Mouse (Mus musculus): ENCODE measurements at regions not wholly inside any gene's neighbourhood (a gene's known extent, or its start where the extent isn't known, plus 50 kb on each side); places are given as distances from the start of the nearest gene placed in this dataset.
"Not testable (repeated sequence)": the region's sequence is repeated elsewhere in the genome, so short reads cannot be mapped to it uniquely, and the experiment has no call there.

DNA sequence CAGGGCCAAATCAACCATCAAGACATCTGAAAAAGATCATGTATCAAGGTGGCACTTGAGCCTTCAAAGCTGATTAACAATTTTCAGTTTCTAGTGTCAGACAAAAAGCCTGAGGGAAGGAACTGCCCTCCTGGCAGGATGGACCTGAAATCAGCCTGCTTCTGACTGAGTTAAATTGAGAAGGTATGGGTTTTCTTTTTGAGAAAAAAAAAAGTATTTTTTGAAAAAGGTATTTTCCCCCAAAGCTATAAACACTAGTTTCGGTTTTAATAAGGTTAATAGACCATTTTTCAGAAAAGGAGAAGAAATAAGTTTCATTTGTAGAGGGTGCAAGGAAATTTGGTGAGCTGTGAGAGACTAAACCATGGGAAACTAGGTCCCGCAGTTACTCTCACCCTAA is 124.6 kb upstream of the Mrpl21 start:
- DNase-seq (ENCODE audit: low spot score in 2 of 2), result not testable (repeated sequence)

DNA sequence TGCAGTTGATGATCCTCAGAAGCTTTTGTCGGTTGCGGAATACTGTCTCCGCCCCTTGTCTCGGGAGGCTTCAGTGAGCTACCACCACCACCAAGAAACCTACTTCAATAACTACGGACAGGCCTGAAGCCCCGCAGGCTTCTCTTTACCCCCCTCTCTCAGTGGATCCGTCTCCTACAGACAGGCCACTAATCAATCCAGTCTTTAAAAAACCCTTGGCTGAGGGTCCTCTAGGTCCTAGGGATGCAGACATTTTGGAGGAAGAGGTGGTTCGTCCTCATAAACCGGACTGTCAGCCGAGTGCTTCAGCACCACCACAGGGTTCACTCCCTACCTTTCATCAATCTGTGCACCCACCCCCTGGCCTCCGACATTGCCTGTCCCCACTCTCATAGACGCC is 123.4 kb upstream of the Mrpl21 start:
- DNase-seq (ENCODE audit: low spot score in 2 of 2), result no peak

DNA sequence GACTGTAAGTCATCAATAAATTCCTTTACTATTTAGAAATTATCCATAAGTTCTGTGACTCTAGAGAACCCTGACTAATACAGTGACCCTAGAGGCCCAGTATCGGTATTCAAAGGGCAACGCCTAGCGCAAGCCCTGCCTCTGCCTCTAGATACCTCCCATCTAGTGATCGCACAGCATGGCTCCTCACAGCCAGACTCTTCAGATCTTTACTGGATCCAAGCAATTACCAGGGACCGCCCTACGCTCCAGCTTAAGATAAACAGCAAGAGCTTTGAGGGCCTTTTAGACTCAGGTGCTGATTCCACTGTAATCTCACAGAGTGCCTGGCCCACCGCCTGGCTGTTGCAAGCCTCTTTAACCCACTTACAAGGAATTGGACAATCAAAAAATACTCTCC is 115.0 kb upstream of the Mrpl21 start:
- no peak for DNase-seq (ENCODE audit: low spot score in 2 of 2)

DNA sequence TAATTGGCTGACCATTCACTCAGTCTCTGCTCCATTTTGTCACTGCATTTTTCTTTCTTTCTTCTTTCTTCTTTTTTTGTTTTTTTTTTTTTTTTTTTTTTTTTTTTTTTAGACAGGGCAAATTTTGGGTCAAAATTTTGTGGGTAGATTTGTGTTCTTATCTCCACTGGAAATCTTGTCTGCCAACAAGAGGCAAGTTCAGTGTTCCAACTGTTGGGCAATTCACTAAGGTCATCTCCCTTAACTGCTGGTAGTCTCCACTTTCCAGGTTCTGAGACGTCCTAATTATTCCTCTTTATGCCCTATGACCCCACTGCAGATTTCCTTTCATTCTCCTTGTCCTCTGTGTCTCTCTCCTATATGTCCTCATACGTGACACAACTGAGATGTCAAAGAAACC is 100.1 kb upstream of the Mrpl21 start:
- DNase-seq (ENCODE audit: low spot score in 2 of 2), result no peak

DNA sequence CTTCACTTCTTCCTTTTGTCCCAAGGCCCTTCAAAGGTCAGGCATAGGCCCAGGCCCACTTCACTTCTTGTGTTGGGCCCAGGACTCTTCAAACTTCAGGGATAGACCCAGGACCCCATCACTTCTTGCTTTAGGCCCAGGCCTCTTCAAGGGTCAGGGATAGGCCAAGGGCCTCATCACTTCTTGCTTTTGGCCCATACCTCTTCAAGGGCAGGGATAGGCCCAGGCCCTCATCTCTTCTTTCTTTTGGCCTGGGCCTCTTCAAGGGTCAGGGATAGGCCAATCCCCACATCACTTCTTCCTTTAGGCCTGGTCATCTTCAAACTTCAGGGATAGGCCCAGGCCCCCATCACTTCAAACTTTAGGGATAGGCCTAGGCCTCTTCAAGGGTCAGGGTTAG is 90.1 kb upstream of the Mrpl21 start:
- DNase-seq (ENCODE audit: low spot score in 2 of 2), result no peak

DNA sequence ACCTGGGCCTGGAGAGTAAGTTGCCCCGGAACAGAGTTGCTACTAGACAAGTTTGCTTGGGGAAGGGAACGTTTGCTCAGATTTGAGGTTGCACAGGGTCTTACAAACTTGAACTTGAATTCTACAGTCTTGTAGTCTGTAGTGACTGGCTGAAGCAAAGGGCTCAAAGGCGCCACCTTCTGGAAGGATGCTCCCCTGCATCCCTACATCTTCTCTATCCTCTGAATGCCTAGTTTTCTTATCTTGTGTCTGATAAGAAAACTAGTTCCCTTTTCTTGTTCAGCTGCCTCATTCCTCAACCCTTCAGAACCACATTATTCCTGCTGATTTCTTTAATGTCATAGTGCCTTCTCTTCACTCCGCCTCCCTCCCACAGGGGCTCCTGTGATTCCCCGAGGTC is 78.2 kb upstream of the Mrpl21 start:
- DNase-seq (ENCODE audit: low spot score in 2 of 2), result not testable (repeated sequence)

DNA sequence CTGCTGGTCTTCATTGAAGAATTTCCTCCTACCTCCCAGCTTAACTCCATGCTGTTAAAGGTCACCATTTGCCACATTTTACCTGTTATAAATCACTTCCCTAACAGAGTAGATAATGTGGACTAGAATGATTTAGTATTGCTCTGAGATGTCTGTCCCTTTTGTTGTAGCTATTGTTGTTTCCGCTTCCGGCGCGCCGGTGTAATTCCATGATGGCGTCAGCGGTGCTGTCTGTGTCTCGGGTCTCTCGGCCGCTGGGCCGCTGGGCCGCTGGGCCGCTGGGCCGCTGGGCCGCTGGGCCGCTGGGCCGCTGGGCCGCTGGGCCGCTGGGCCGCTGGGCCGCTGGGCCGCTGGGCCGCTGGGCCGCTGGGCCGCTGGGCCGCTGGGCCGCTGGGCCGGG is 77.3 kb upstream of the Mrpl21 start:
- DNase-seq (ENCODE audit: low spot score in 2 of 2), result not testable (repeated sequence)

DNA sequence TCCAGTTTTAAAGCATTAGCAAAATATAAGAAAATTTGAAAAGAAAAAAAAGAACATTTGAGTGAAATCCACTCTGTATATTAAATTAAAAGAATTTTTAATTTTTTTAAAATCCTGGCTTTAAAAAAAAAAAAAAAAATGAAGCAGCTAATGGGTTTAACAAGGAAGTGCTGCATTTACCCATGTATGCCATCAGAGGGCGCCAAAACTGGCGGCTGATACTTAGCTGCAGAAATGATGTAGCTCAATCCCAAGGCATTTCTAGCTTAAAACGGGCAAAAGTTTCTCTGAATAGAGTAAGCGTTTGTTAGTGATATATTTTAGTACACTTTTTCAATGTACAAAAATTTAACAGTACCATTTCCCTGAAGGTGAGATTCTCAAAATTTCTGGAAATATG is 74.4 kb upstream of the Mrpl21 start:
- peak; percentile 1 to 19 for DNase-seq (ENCODE audit: low spot score in 2 of 2)

Data from frontal cortex, postnatal 36 days (tissue).